Mouse (Mus musculus): ENCODE measurements around the gene Polh. TPM values are rescaled to one million over a fixed set of nuclear protein-coding genes. Genes with fewer than 3 reads are reported as not detected.
A peak's percentile ranks its signal among the peaks of the same experiment; 100 is the strongest.

Polh gene
- total and polyA plus RNA-seq, 3 experiments: 22.2 to 30.8 TPM; not detected in 1

DNA sequence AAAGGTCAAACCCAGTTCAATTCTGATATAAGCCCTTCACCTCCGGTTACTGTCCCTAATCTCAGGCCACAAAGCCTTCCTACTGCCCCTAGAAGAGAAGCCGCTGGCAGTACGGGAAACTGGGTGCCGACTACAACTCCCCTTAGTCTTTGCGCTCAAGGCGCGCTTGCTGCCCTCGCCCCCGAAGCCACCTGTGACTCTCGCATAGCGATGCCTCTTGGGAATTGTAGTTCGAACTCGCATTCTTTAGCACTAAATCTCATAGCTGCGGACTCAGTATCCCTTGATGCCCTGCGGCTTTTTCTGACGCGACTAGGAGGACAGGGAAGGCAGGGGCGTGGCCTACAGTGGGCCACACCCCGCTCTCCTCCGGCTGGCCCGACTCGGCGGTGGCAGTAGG, 41.8 kb downstream of the Polh start, which contains the start of gene Gtpbp2:
Gtpbp2 (plus strand) TSS at position 347 of the 400 bp plus-strand sequence.
- Histone ChIP-seq H3K36me3 (ENCODE audit: control insufficient read depth in 1 of 2, insufficient read depth in 2 of 2, low read length in 2 of 2) (peaks cover 0 to 27% of the 10 kb centered on the region in 2 experiments; a peak in 3 of 4 replicates), H3K79me2 (ENCODE audit: control insufficient read depth, insufficient read depth, low read length, poor library complexity) (peaks cover 9% of the 10 kb centered on the region), H3K4me3 (ENCODE audit: control insufficient read depth in 1 of 2, insufficient read depth in 1 of 2, low read depth in 2 of 2, low read length in 2 of 2) (peak within 1 kb of the TSS; percentile 80 to 84), H3K9ac (ENCODE audit: control insufficient read depth, low read depth, low read length, poor library complexity, severe bottlenecking) (peak within 1 kb of the TSS; percentile 83), H3K27me3 (ENCODE audit: control insufficient read depth in 1 of 2, insufficient read depth in 2 of 2, low read length in 2 of 2) (no peaks in the 10 kb centered on the region), H3K9me3 (replicated peaks; ENCODE audit: insufficient read depth, low read length) (no peaks in the 10 kb centered on the region), H3K27ac (ENCODE audit: control insufficient read depth, low read depth, low read length) (peak within 1 kb of the TSS; percentile 88), H3K4me1 (ENCODE audit: control insufficient read depth in 1 of 2, insufficient read depth in 2 of 2, low read length in 2 of 2) (peaks cover 18 to 41% of the 10 kb centered on the region in 2 experiments; a peak in 3 of 4 replicates)
- DNase-seq (ENCODE audit: low read depth, low spot score): peak; percentile 99
- TF ChIP-seq GATA1 (IDR thresholded peaks at IDR 0.05; ENCODE audit: low read depth, low read length): no peak
- no peak for TF ChIP-seq ZC3H11A (IDR thresholded peaks at IDR 0.05; ENCODE audit: low read depth, low read length)
- TF ChIP-seq ZNF384 (IDR thresholded peaks at IDR 0.05; ENCODE audit: low read depth, low read length): no peak
- TF ChIP-seq CHD1 (IDR thresholded peaks at IDR 0.05; ENCODE audit: low read depth, low read length): no peak
- TF ChIP-seq MXI1 (IDR thresholded peaks at IDR 0.05; ENCODE audit: low read depth, low read length): no peak
- no peak for TF ChIP-seq CTCF (IDR thresholded peaks at IDR 0.05 in 2 of 3, conservative IDR thresholded peaks at IDR 0.05 in 1 of 3; ENCODE audit: control insufficient read depth in 1 of 3, insufficient read depth in 1 of 3, low read depth in 2 of 3, low read length in 3 of 3, poor library complexity in 1 of 3, severe bottlenecking in 1 of 3)
- no peak for TF ChIP-seq ZMIZ1 (IDR thresholded peaks at IDR 0.05; ENCODE audit: low read depth, low read length)
- peak; percentile 79 for TF ChIP-seq SIN3A (IDR thresholded peaks at IDR 0.05; ENCODE audit: low read length)
- no peak for TF ChIP-seq SMC3 (IDR thresholded peaks at IDR 0.05; ENCODE audit: low read depth, low read length)
- no peak for TF ChIP-seq GABPA (IDR thresholded peaks at IDR 0.05; ENCODE audit: low read depth, low read length)
- no peak for TF ChIP-seq MEF2A (IDR thresholded peaks at IDR 0.05; ENCODE audit: extremely low read depth, insufficient replicate concordance, low read depth, low read length, poor library complexity, severe bottlenecking)
- TF ChIP-seq UBTF (IDR thresholded peaks at IDR 0.05; ENCODE audit: borderline replicate concordance, insufficient read depth, low read depth, low read length): no peak
- no peak for TF ChIP-seq MAFK (IDR thresholded peaks at IDR 0.05; ENCODE audit: borderline replicate concordance, low read depth, low read length)
- peak; percentile 65; the same call in 1 of the 2 replicates for TF ChIP-seq MYC (IDR thresholded peaks at IDR 0.05; ENCODE audit: low read depth, low read length)
- peak; percentile 96 for TF ChIP-seq MAZ (IDR thresholded peaks at IDR 0.05; ENCODE audit: low read depth, low read length)
- peak; percentile 99 for TF ChIP-seq KAT2A (conservative IDR thresholded peaks at IDR 0.05; ENCODE audit: low read depth, low read length)
- TF ChIP-seq ETS1 (IDR thresholded peaks at IDR 0.05; ENCODE audit: low read depth, low read length): 0 out of 2 replicates have a peak, but pooled peaks have one; percentile 35
- TF ChIP-seq JUND (IDR thresholded peaks at IDR 0.05; ENCODE audit: low read depth, low read length): no peak
- TF ChIP-seq TAL1 (IDR thresholded peaks at IDR 0.05; ENCODE audit: low read length): no peak
- TF ChIP-seq RCOR1 (IDR thresholded peaks at IDR 0.05; ENCODE audit: low read depth, low read length): no peak
- TF ChIP-seq USF1 (IDR thresholded peaks at IDR 0.05; ENCODE audit: low read depth, low read length): peak; percentile 81
- no peak for TF ChIP-seq RAD21 (IDR thresholded peaks at IDR 0.05; ENCODE audit: low read depth, low read length)
- no peak for TF ChIP-seq BHLHE40 (IDR thresholded peaks at IDR 0.05; ENCODE audit: borderline replicate concordance, low read depth, low read length)
- peak; percentile 42 for TF ChIP-seq NELFE (IDR thresholded peaks at IDR 0.05; ENCODE audit: low read depth, low read length)
- TF ChIP-seq TCF12 (IDR thresholded peaks at IDR 0.05; ENCODE audit: low read depth, low read length): no peak
- TF ChIP-seq E2F4 (IDR thresholded peaks at IDR 0.05; ENCODE audit: borderline replicate concordance, low read depth, low read length): peak; percentile 67; the same call in 1 of the 2 replicates
- peak; percentile 96 for TF ChIP-seq HCFC1 (IDR thresholded peaks at IDR 0.05; ENCODE audit: low read depth, low read length)
- TF ChIP-seq POLR2A (IDR thresholded peaks at IDR 0.05; ENCODE audit: control insufficient read depth in 1 of 2, insufficient read depth in 1 of 2, low read depth in 1 of 2, low read length in 2 of 2, poor library complexity in 1 of 2): 0 out of 4 replicates have a peak, but pooled peaks of 1 of the 2 experiments have one; percentile 14
- no peak for TF ChIP-seq MAX (IDR thresholded peaks at IDR 0.05; ENCODE audit: low read length)
- no peak for TF ChIP-seq ZKSCAN1 (IDR thresholded peaks at IDR 0.05; ENCODE audit: low read depth, low read length)
- peak; percentile 36; the same call in 1 of the 2 replicates for TF ChIP-seq TBP (IDR thresholded peaks at IDR 0.05; ENCODE audit: low read depth, low read length)
- no peak for TF ChIP-seq POLR2AphosphoS5 (IDR thresholded peaks at IDR 0.05; ENCODE audit: borderline replicate concordance, low read depth, low read length)
- TF ChIP-seq ELF1 (IDR thresholded peaks at IDR 0.05; ENCODE audit: low read depth, low read length): peak; percentile 85
- TF ChIP-seq NRF1 (IDR thresholded peaks at IDR 0.05; ENCODE audit: insufficient read depth, low read depth, low read length, poor library complexity, severe bottlenecking): peak; percentile 46; the same call in 1 of the 2 replicates
- TF ChIP-seq CHD2 (IDR thresholded peaks at IDR 0.05; ENCODE audit: low read length): peak; percentile 89
- TF ChIP-seq USF2 (IDR thresholded peaks at IDR 0.05; ENCODE audit: borderline replicate concordance in 1 of 2, insufficient read depth in 1 of 2, low read depth in 1 of 2, low read length in 2 of 2): no peak
- TF ChIP-seq EP300 (IDR thresholded peaks at IDR 0.05; ENCODE audit: low read depth in 1 of 2, low read length in 2 of 2): no peak
